Mouse (Mus musculus) retina, embryonic 14.5 days (tissue): ENCODE data around the gene Upk3b.

ENCODE experiments used
- DNase-seq: peaks from one replicate; pipeline ENCODE4 v3.0.0-alpha.2; 2015; ENCODE audit warnings: low spot score

The Upk3b gene

DNA sequence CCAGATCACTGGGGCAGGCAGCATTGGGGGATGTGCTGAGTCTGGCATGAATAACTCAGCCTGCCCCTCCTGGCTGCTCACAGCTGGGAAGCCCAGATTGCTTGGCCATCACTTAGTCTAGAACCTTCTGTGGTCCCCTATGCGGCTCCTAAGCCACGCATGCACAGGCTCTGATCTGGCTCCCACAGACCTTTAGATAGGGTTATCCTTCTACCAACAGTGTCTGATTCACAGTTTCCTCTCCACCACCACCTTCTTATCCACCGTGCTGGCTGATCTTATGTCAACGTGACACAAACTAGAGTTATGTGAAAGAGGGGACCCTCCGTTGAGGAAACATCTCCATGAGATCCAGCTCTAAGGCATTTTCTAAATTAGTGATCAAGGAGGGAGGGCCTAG lies 36.8 kb downstream of the Upk3b start:
- no peak for DNase-seq

DNA sequence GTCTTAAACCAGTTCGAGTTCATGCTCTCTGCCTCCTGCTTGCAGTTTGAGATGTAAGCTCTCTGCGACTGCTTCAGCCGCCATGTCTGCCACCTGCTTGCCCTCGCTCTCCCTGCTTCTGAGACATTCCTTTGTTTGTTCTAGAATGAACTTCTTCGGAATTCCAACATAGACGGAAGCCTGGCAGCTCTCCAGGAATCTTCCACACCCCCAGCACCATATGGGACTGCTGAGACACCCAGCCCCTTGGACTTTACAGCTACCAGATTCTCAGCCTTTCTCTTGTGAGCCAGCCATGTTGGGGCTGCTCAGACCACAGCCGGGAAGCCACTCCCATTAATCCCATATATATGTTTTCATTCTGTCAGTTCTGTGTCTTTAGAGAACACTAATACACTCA lies 38.0 kb downstream of the Upk3b start:
- no peak for DNase-seq

- no peak for DNase-seq
These were observed 38.8 kb downstream of the Upk3b start for GRCm38 (mm10) chr5:136077001-136077550.

DNA sequence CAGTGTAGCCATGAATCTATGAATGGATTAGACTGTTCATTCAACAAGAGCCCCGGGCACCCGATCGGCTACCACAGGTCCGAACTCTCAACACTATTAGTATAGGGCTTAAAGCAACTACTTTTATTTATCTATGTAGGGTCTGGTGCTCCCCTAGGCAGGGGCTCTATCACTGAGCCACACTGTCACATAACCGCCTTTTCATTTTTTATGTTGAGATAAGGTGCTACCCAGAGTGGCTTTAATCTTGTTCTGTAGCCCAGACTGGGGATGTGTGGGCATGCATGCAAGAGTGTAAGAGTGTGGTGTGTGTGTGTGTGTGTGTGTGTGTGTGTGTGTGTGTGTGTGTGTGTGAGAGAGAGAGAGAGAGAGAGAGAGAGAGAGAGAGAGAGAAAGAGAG lies 39.8 kb downstream of the Upk3b start:
- DNase-seq = no peak

DNA sequence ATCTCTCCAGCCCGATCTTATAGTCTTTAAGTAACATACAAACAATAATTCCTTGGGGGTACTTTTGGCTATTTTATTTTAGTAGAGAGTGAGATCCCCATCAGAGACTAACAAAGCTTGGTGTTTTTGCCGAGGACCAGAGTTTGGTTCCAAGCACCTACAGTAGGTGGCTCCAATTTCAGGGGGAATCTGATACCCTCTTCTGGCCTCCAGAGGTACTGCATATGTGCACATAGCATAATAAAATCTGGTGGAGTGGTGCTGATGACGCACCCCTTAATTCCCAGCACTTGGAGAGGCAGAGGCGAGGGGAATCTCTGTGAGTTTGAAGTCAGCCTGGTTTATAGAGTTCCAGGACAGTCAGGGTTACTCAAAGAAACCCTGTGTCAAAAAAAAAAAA lies 44.0 kb downstream of the Upk3b start:
- DNase-seq = no peak

- peak; percentile 97 for DNase-seq
These were observed 45.4 kb downstream of the Upk3b start, which contains the start of gene Rasa4 for GRCm38 (mm10) chr5:136083669-136084107. Gene Rasa4 (plus strand): TSS chr5:136083916.

GRCm38 (mm10) chr5:136084144-136084881 lies 46.0 kb downstream of the Upk3b start:
- DNase-seq = peak; percentile 27

GRCm38 (mm10) chr5:136084891-136085651 lies 46.8 kb downstream of the Upk3b start:
- DNase-seq = peak; percentile 86

- DNase-seq = no peak
These were observed 48.0 kb downstream of the Upk3b start for GRCm38 (mm10) chr5:136086290-136086689.

GRCm38 (mm10) chr5:136088821-136089575 lies 50.7 kb downstream of the Upk3b start:
- no peak for DNase-seq

DNA sequence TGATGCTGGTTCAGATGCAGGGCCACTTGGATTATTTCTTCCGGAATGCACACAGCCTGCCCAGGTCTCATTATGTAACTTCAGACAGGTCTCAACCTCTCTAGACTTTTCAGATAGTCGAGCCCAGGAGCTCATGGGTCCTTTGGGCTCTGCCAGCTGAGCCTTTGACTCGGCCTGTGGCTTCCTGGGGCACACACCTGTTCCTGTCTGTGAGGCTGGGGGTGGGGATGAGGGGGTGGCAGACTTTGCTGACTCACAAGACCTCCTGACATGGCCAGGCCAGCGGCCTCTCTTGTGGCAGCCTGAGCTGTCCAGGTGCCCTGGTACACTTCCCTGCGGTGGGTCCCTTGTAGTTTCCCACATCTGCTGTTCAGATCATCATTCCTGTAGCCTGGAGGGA lies 53.6 kb downstream of the Upk3b start:
- no peak for DNase-seq

DNA sequence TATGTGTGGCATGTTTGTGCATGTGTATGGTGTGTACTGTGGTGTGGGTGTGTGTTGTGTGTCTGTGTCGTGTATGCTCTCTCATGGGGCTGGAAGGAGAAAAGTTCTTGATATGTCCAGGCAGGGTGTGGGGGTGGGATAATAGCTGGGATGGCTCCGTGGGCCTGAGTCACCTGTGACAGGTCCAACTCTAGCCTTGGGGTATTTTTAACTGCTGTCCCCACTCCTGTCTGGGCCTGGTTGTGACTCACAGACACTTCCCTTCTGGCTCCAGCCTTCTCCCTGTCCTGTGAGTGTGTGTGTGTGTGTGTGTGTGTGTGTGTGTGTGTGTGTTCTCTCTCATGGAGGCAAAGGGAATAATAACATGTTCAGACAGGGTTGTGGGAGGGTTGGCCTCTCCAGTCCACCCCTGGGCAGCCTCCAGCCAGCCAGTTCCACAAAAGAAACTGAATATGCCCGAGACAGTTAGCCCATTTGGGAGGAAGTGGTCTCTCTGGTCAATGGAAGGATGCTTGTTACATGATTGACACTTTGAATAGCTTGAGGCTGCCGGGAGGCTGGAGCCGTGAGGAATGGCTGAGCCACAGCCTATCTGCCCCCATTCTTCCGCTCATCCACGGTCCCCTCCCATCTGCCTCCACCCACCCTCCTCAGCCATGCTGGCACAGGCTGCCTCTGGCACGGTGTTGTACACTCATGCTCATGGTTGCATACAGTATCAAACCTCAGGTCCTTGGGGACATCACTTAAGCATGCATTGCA lies 56.1 kb downstream of the Upk3b start:
- no peak for DNase-seq

- no peak for DNase-seq
These were observed 56.8 kb downstream of the Upk3b start for GRCm38 (mm10) chr5:136095089-136095488.
